Mouse (Mus musculus): ENCODE measurements at regions not wholly inside any gene's neighbourhood (a gene's known extent, or its start where the extent isn't known, plus 50 kb on each side); places are given as distances from the start of the nearest gene placed in this dataset.

DNA sequence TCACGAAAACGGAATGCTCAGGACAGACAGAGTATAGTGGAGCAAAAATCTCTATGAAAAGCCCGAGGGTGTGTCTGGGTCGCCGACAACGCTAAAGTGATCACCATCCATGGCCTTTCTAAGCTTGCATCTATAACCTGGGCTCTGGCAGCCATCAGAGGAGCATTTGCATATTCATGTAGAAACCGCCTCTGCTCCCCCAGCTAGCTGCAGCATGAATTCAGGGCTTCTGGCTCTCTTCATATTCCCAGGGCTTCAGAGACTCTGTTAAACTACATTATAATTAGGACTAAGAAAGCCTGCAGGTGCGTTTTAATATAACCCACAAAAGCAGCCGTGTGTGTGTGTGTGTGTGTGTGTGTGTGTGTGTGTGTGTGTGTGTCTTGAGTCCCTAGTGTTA is 59.7 kb upstream of the Aldh1b1 start:
- TF ChIP-seq POLR2A (IDR thresholded peaks at IDR 0.05; ENCODE audit: borderline replicate concordance, extremely low read depth, insufficient read depth, insufficient read length, poor library complexity, severe bottlenecking) (no peak), CTCF (IDR thresholded peaks at IDR 0.05; ENCODE audit: borderline replicate concordance, extremely low read depth, insufficient read depth, insufficient read length) (no peak)

Data from brain, embryonic 14.5 days (tissue).